Mouse (Mus musculus): ENCODE results near the gene Prkn.

Gene Prkn

DNA sequence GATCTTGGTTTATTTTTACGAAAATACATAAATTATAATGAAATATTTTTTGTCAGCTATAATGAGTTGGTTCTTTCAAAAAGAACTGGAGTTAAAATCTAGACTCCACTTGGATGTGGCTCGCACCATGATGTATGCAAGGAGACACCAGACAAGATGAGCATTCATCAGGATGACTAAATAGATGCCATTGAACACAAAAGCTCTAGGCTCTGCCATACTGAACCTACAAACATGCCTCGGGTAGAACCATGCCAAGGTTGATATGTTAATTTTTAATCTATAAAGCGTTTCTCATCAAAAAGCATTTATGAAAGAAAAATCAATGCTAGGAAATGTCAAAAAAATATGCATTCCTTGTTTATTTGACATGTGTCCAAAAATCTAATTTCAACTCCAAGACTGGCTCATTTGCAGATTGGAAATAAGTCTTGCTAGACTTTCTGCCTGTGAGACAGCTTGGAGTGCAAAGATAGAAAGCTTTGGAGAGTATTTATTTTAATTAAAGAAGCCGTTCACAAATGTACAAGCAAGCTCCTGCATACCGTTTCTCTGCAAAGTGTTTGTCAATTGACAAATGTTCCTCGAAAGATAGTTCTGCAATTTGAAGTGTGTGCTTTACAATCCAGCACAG is 1018.7 kb downstream of the Prkn start:
- DNase-seq (ENCODE audit: low read depth), result no peak

DNA sequence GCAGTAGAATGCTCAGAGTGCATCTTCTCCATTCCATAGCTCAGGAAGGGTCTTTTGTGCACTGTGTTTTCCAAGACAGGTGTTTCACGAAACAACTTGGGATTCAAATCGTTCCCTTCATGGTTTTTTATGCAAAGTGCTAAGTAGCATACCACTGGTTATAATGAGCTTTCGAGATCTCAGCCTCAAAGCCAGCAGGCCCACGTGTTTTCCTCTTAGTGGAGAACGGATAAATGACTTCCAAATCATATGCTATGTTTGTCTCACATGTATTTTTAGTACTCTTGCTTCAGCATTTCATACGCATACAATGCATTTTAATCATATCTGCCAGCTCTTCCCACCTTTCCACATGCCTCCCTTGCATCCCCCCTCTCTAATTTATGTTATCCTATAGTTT is 1021.0 kb downstream of the Prkn start:
- DNase-seq (ENCODE audit: low read depth), result no peak

DNA sequence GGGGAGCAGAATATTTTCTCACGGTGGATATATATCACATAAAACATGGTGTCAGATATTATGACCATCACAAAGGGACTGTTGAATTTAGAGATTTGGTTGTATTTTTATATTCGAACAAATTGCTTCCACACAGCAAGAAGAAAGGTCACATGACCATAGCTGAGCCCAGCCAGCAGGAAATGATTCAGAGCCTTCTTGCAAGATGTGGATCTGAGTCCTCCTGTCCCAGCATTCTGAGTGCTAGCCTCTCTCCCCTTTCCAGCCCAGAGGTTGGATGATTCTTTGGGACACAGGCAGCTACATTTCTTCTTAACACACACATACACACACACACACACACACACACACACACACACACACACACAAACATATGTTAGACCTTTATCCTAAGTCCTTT is 1022.2 kb downstream of the Prkn start:
- DNase-seq (ENCODE audit: low read depth), result peak; percentile 11

DNA sequence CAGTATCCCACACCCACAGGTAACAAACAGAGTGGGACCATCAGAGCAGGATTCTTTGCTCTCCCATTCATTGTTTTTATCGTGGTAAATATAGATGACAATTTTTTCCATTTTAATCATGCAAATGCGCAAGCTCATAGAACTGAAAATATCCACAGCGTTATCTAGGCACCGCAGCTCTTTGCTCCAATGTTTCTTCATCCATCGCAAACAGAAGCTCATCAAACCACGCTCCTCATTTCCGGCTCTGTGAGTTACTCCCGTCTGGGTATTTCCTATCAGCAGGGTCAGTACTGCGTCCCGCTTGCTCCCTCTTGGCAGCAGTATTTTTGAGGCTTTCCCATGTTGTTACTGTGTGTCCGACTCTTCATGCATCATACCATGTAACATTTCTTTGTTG is 1022.8 kb downstream of the Prkn start:
- no peak for DNase-seq (ENCODE audit: low read depth)

DNA sequence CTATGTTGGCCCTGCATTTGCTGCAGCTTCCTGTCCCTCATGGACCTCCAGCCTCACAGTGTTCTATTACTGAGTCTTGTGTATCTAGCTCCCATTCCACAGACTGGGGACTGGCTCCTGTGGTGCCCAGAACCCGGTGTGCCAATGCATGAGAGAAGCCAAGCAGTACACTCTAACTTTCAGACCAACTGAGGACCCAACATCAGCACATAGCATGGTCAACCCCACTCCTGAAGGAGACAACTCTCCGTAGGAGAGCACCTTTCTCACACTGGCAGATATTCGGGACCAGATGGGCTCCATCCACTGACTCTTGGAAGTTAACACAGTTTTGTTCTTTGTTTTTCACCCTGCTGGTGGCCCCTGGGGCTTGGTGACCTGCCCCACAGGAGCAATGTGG is 1026.0 kb downstream of the Prkn start:
- DNase-seq (ENCODE audit: low read depth), result no peak

DNA sequence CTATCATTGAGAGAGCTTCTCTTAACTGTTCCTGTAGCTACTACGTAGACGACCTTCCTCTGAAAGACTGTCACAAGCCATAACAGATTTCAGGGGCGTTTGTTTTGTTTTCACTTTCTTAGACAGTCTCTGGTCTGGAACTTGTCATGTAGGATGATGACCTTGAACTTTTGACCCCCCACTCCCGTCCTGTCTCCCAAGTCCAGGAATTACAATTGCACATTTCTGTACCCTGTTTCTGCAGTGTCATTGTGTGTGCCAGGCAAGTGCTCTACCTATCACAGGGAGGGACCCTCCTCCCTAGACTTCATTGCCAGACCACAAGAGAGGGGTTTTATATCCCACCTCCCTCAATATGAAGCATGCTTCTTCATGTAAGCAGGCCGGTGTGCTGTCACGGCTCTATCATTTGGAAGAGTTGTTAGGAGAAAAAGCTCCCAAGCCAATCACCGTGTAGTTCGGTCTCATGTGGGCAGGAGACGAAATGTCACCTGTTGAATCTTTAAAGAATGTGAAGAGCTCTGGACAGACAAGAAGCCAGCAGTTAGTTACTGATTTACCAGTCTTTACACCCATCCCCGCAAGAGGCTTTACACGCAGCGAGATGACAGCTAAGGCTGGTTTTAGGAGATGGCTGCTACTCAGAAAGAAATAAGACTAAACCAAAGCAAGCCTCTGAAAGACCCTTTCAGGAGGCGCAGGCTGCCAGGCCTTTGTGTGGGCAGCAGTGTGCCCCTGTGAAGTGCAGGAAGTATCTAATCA is 1027.3 kb downstream of the Prkn start:
- DNase-seq (ENCODE audit: low read depth), result no peak

DNA sequence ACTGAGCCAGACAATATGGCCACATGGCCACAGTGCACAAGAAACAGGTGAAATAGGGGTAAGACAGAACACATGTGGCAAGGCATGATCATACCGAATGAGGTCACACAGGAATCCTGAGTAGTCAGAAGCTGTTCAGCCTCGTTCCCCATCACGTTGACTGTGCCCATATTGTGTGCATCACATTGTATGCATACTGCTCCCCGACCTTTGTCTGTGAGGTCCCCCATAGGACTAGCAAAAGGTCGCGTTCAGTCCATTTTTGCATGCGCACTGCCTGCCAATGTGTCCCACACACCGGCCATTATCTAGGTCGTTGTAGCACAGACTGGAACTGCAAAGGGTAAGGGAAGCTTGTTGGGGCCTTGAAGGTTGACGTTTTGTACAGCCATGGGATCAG is 1030.4 kb downstream of the Prkn start:
- DNase-seq (ENCODE audit: low read depth), result no peak

DNA sequence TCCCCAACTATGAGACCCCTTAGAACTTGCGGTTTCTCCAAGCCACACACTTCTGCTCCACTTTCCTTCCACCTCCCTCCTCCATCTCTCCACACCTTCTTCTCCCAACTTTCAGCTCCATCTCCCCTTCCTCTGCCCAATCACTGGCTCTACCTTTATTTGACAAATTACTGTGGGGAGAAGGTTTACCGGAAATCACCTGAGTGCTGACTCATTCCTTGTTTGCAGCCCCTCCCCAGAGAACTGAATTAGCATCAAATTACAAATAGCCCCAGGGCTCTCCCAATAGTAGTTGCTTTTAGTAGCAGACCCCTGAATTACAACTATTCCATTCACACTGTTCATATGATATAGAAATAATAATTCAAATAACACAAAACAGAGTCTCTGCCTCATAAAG is 1036.1 kb downstream of the Prkn start:
- DNase-seq (ENCODE audit: low read depth), result no peak

DNA sequence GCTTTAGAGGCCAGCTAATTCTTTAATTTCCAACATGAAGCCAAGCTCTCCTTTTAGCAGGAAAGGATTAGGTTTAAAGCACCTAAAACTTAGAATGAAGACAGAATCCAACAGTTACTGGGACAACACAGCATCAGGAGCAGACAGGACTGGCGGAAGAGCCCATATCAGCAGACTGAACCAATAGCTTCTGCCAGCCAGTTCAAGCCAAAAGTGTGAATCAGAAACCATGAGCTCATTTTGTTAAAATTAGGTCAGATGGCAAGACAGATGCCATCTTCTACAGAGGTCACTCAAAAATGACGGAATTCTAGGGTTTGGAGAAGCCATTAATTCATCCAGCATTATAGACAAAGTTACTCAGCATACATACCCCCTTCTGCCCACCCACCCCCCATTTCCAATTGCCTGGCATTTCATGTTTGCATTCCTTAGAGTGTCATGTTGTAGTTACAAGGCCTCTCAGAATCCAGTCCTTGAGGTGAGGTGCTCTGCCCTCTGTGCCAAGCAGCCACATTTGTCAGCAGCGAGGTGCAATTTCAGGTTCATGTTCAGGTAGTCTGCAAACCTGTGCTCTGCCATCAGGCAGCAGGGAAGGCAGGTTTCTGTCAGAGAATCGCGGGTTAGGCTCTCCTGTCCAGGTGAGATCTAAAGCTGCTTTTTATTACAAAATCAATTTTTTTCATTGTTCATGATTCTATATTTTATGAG is 1041.1 kb downstream of the Prkn start:
- DNase-seq (ENCODE audit: low read depth), result no peak

DNA sequence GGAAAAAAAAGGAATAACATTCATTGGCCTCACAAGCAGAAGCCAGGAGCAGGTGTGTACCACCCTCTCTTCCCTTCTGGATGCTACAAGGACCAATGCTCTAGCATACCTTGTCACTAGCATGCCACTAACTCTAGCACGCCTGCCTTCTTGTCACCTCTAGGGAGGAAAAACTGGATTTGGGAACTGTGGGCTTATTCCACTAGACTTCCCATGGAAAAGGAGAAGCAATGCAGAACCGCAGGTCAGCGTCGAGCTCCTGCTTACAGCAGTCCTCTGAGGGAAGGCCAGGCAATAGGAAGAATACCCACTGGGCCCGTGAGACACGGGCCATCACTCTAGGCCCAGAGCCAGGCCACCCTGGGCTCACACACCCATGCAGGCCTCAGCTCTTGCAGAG is 1045.4 kb downstream of the Prkn start:
- no peak for DNase-seq (ENCODE audit: low read depth)

DNA sequence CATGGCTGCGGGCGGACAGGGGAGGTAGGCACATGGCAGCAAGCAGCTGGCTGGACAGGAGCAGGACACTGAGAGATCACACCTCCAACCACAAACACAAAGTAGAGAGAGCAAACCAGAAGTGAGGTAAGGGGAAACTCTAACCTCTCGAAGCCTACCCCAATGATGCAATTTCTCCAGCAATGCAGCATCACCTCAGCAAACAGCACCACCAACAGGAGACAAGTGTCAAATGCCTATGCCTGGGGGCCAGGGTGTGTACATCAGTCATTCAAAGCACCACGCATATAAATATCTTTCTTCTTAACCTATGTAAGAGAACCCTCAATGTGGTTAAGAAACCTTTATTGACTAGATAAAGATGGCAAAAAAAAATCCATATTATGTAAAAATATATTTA is 1046.8 kb downstream of the Prkn start:
- DNase-seq (ENCODE audit: low read depth), result no peak

DNA sequence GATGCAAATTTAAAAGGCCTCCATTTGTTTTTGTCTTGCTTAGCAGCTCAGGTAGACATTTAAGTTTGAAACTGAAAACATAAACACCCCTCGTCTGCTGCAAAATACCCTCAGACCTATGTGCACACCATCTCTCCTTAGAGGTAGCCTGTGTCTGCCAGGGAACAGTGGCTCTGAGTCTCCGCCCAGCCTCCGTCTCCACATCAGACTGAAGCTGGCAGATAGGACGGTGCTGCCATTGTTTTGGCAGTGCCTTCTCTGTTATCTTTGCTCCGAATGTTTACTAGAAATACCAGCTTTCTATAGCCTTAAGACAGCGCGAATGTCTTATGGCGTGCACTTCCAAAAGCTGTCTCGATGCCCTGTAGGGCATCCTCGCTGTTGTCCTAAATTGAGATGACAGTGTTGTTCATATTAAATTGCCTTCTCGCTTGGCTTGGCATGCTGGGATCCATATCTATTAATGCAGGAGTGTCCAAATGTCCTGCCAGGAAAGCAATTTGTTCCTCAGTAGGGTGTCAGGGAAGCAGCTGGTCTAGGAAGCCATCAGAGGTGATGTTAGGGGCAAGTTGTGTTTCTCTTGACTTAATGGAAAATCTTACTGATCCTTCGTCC is 1047.5 kb downstream of the Prkn start:
- no peak for DNase-seq (ENCODE audit: low read depth)

DNA sequence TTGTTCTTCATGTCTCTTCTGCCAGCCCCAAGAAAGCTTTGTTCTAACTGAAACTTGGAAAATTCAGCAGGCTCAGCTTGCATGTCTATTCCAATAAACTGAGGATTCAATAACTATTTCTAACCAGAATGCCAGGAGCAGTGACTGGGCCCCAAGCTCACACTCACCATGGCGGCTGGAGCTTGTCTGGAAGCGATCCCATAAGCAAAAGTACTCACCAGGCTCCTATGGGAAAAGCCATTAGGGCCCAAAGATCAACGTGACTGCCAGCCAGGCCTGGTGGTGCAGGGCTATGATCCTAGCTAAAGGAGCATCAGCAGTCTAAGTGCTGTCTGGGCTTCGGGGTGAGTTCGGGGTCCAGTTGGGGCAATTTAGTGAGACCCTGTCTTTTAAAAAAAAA is 1048.6 kb downstream of the Prkn start:
- DNase-seq (ENCODE audit: low read depth), result no peak

DNA sequence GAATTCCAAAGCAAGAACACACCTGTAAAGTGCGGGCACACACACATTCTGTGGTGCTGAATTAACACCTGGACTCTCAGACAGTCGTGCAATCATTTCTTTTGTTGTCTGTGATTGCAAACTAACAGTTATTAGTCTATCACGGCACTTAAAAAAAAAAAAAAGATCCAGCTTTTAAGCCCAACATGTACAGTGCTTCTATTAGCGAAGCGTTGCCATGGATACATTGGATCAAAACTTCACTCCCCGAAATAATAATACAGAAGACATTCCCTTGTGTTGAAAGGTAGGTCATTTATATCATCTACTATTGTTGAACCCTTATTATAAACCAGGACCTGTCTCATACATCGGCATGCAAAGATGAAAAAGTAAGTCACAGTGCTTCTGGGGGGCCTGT is 1060.1 kb downstream of the Prkn start:
- DNase-seq (ENCODE audit: low read depth), result no peak

DNA sequence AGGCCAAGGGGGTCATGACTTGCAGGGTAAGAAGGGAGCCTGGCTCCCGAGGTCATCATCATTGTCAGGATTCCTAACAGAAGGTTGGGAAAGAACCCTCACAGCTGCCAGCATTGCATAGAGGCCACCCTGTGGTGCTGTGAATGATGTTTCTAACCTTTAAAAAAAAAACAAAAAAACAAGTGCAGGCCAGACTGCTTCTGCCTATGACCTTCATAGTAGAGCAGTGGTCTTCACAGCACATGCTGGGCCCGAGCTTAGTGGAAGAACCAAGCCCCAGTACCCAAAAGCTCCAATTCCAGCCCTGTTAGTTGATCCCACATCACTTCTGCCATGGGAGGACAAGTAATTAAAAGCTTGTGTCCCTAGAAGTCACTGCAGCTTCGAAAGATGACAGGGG is 1061.5 kb downstream of the Prkn start:
- no peak for DNase-seq (ENCODE audit: low read depth)

DNA sequence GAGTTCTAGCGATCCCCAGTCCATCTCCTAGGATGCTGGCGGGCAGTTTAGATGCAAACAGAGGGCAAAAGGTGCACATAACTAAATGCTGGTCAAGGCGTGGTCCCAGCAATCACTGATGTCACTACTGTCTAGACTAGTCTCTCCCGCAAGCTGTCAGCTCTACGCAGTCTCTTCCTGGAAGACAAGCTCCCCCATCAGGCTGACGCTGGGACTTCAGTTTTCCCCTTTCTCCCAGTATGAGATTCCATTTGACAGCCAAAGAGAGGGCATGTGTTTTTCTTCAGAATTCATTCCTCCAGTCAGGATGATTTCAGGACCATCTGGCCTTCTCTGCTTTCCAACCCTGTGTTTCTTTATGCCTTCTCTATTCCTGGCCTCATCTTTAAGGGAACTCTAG is 1062.8 kb downstream of the Prkn start:
- no peak for DNase-seq (ENCODE audit: low read depth)

DNA sequence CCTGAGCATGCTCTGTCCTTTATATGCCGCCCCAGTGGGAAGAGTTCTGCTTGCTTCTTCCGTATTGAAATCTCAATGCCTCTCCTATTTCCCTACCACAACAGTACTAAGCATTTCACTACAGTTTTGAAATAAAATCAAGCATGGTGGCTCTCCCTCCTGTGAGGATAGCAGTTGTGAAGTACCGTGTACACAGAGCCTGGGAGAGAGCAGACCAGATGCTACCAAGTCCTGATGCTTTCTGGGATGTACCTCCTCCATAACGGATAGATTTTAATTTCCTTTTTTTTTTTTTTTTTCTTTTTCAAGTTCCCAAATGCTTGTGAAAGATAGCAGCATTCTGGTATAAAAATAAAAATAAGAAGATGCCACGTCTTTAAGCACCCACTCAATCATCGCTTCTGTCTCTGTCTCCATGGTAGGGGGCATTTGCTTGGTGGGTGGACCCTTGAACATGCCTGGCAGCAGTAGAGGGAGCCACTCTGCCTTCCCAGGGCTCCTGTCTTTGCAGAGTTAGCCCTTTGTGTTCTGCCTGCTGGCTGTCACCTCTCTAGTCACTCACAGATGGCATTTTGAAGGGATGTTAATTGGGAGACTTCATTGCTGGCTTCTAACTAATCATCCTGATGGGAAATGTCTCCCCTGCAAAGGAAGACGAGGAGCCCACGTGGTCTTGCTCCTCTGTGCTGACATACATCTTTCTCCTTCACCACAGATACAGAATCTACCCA is 1070.6 kb downstream of the Prkn start:
- no peak for DNase-seq (ENCODE audit: low read depth)

DNA sequence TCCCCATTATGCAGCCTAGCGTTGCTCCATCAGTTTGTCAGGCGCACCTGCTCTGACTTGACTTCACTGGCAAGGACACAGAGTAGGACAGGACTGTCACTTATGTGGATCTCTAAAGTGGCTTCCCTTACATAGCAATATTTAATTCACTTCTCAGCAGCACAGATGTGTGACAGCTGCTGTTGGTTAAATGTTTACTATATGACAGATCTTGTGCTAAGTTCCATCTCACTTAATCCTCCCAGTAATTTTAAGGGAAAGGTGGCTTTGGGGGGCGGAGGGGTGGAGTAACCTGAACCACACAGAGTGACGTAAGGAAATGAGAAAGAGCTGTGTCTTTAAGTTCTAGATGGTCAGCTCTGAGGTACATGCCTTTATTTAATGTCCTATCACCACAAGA is 1072.0 kb downstream of the Prkn start:
- no peak for DNase-seq (ENCODE audit: low read depth)

DNA sequence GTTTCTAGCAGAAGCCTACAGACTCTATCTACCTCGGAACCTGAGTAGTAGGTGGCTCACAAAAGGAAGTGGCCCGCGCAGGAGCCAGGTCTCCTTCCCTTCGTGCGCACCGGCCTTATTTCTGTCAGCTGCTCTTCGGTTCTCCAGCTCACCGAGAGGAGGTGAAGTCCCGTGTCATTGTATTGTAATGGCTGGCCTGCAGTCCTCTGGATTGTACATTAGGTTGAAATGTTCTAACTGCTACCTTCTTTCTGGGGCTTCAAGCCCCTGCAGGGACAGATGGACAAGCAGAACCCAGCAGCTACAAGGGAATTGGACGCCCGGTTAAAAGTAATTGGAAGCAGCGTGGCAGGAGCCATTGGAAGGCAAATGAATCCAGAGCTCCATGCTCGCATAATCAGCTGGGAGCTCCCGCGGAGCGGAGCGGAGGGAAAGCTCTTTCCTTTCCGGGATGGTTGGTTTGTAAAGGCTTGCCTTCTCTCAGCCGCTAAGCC is 1072.7 kb downstream of the Prkn start:
- DNase-seq (ENCODE audit: low read depth), result no peak

DNA sequence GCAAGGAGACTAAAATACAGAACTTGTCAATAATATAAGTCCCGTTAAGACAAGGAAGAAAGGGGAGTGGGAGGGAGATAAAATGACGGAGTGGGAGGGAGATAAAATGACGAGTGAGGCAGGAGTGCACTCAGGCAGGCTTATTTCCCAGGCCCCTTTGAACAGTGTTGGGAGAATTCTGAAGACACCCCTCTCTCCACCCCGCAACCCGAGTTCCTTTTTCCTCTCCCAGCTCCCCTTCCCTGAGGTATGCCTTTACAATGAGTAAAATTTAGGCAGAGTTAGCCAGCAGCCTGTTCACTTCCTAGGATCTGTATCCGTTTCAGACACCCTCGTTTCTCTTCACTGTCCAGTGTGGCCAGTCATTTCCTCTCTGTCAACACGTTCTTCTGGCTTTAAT is 1073.4 kb downstream of the Prkn start:
- no peak for DNase-seq (ENCODE audit: low read depth)

DNA sequence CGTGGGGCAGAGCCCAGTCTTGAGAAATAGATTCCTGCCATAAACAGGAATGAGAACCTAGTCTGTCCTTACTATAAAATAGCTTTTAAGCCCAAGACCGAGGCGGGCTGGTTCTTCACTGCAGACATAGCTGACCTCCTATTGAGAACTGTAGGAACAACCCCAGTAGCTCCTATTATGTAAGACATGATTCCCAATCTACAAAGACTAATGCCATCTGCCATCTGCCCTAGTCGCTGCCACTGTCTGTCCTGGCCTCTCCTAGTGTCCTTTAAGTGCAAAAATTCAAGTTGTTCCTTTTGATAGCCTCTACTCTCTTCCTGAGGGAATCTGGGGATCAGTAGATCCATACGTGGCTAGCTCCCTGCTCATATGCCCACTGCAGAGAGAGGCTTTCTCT is 1074.3 kb downstream of the Prkn start:
- no peak for DNase-seq (ENCODE audit: low read depth)

DNA sequence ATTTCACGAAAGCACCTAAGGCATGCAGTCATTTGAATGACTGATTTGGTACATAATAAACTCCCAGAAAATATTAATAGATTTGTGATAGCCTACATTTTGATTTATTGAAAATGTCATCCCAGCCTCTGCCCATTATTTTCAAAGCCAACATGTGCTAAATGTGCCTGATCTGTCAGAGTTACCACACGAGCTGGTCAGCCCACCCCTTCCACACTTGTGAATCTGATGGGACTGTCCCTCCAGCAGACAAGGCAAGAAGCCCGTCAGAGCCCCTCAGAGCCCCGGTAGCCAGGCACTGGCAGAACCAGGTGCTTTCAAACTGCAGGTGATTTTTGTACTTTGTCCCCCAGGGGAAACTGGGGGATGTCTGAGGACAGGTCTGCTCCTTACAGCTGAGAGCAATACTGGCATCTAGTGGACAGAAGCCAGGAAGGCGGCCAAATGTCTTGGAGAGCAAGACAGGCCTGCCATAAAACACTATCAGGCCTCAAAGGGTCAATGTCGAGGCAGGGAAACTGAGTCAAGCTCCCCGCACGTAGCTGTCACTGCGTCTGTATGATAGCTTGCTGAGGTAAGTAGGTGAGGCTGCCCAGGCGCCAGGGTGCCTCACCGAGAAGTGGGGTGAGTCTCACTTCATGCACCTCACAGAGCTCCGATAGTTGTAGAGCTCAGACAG is 1078.1 kb downstream of the Prkn start:
- DNase-seq (ENCODE audit: low read depth), result no peak
